Mouse (Mus musculus) liver, embryonic 13.5 days (tissue): ENCODE results near the gene Zfp59. TPM values are rescaled to one million over a fixed set of nuclear protein-coding genes. Genes with fewer than 3 reads are reported as not detected.
"Not testable (repeated sequence)": the region's sequence is repeated elsewhere in the genome, so short reads cannot be mapped to it uniquely, and the experiment has no call there.

Source experiments
- ATAC-seq: fragments of 200-750 bp; cut with Nextera tagmentation; 2 replicates; pipeline ENCODE4 v1.8.0; 2017; ENCODE audit warnings: low read depth, mild to moderate bottlenecking, moderate number of reproducible peaks, moderate library complexity
- DNase-seq: peaks from one replicate; pipeline ENCODE4 v3.0.0; 2022
- H3K27ac ChIP-seq: fragments of 300-500 bp; sonication (generic); 2 replicates; pipeline ENCODE4 v1.5.1; 2015; ENCODE audit warnings: moderate library complexity, mild to moderate bottlenecking, inconsistent platforms
- H3K27me3 ChIP-seq: fragments of 300-500 bp; sonication (generic); 2 replicates; pipeline ENCODE4 v1.6.1; 2015; ENCODE audit warnings: mild to moderate bottlenecking, inconsistent platforms
- H3K36me3 ChIP-seq: fragments of 300-500 bp; sonication (generic); 2 replicates; pipeline ENCODE4 v1.6.1; 2015; ENCODE audit warnings: mild to moderate bottlenecking, inconsistent platforms
- H3K4me1 ChIP-seq: fragments of 300-500 bp; sonication (generic); replicated peaks from 2 replicates; pipeline ENCODE4 v1.6.1; 2015; ENCODE audit warnings: inconsistent platforms
- H3K4me2 ChIP-seq: fragments of 300-500 bp; sonication (generic); 2 replicates; pipeline ENCODE4 v1.6.1; 2015; ENCODE audit warnings: inconsistent platforms, mild to moderate bottlenecking, moderate library complexity
- H3K4me3 ChIP-seq: fragments of 300-500 bp; sonication (generic); replicated peaks from 2 replicates; pipeline ENCODE4 v1.5.1; 2015; ENCODE audit warnings: mild to moderate bottlenecking, inconsistent platforms
- H3K9ac ChIP-seq: fragments of 300-500 bp; sonication (generic); 2 replicates; pipeline ENCODE4 v1.6.1; 2015; ENCODE audit warnings: mild to moderate bottlenecking, inconsistent platforms
- H3K9me3 ChIP-seq: fragments of 300-500 bp; sonication (generic); replicated peaks from 2 replicates; pipeline ENCODE4 v1.6.1; 2016; ENCODE audit warnings: inconsistent platforms
- WGBS: fragments of 180-500 bp; shearing (Covaris S2); methylation state at CpG from one replicate; pipeline ENCODE4 v1.1.7; 2015; ENCODE audit not compliant: insufficient replicate concordance; 5-methylcytosine and 5-hydroxymethylcytosine counted together
- polyA plus RNA-seq: library from polyadenylated mRNA; unstranded; fragments of >200 nt; fragmentation: Nextera tagmentation; extraction: Ambion mirVana; gene quantifications from 2 replicates; pipeline ENCODE4 v1.2.1, GENCODE M21; 2015

Zfp59 gene
- polyA plus RNA-seq, 1 experiment from 2014 or later, result 1.8 TPM

DNA sequence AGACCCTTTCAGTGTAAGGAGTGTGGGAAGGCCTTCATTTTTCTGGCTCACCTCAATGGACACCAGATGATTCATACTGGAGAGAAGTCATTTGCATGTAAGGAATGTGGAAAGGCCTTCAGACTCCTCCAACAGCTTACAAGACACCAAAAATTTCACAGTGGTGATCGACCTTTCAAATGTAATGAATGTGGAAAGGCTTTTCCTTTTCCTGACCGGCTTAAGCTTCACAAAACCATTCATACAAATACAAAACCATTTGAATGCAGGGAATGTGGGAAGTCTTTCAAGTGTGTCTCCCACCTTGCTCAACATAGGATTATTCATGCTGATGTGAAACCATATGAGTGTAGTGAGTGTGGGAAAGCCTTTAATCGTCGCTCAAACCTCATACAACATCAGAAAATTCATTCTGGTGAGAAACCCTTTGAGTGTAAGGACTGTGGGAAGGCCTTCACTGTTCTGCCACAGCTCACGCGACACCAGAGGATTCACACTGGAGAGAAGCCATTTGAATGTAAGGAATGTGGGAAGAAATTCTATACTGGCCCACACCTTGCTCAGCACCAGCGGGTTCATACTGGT lies 19.8 kb upstream of the Zfp59 start:
- Histone ChIP-seq H3K9ac (no peak overlapping the region), H3K27ac (no peak overlapping the region), H3K4me3 (no peak overlapping the region), H3K27me3 (no peaks in the 10 kb centered on the region), H3K4me2 (no peak overlapping the region), H3K9me3 (no peaks in the 10 kb centered on the region), H3K4me1 (no peaks in the 10 kb centered on the region), H3K36me3 (peaks cover 31% of the 10 kb centered on the region)
- no peak for DNase-seq
- no peak for ATAC-seq
- WGBS, result 88% methylated on average over 7 of the region's 7 CpGs

DNA sequence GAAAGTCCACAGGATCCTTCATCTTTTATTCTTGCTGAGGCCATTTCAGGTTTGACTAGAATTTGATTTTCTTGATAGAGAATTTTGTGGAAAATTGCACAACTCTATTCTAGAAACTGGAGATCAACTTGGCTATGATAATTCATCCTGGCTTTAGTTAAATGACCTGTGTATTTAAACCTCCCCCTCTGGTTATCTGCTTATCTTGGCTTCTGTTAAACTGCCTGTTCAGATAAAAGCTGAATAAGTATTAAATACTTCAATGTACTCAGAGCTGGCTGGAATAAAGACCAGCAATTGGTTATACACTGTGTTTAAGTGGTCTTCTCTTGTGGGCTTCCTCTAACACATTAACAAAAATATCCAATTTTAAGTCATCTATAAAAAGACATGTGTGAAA lies 15.8 kb upstream of the Zfp59 start:
- ATAC-seq (no peak), DNase-seq (no peak)
- Histone ChIP-seq H3K36me3 (peaks cover 18% of the 10 kb centered on the region), H3K4me2 (no peak overlapping the region), H3K9ac (no peak overlapping the region), H3K4me1 (no peaks in the 10 kb centered on the region), H3K4me3 (no peak overlapping the region), H3K27ac (no peak overlapping the region), H3K9me3 (peaks cover 4% of the 10 kb centered on the region; the same call in 1 of the 2 replicates), H3K27me3 (no peaks in the 10 kb centered on the region)

DNA sequence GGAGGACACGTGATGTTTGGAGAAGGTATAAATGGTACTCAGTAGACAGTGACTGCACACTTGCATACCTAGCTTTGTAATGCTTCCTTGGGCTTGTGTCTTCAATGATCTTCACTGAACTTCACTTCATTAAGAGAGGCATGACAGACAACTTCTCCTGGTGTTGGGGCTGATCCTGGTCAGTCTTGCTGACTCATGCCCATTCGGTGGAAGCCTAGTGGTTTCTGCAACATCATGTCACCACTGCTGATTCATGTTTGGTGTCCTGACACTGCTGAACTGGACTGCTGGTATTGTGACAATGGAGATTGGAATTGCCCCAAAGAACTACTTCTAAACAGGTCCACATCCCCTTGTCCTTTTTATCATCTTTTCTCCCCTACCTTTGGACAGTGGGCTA lies 4.3 kb upstream of the Zfp59 start:
- H3K36me3 ChIP-seq, result no peaks in the 10 kb centered on the region
- DNase-seq, result peak; percentile 34
- whole genome bisulfite sequencing, result 50% methylated on average over 2 of the region's 2 CpGs
- H3K4me3 ChIP-seq, result no peak overlapping the region
- no peaks in the 10 kb centered on the region for H3K9me3 ChIP-seq
- H3K27ac ChIP-seq, result no peak overlapping the region
- no peak overlapping the region for H3K9ac ChIP-seq
- ATAC-seq, result no peak
- no peak overlapping the region for H3K4me2 ChIP-seq
- peaks cover 4% of the 10 kb centered on the region for H3K4me1 ChIP-seq
- no peaks in the 10 kb centered on the region for H3K27me3 ChIP-seq

DNA sequence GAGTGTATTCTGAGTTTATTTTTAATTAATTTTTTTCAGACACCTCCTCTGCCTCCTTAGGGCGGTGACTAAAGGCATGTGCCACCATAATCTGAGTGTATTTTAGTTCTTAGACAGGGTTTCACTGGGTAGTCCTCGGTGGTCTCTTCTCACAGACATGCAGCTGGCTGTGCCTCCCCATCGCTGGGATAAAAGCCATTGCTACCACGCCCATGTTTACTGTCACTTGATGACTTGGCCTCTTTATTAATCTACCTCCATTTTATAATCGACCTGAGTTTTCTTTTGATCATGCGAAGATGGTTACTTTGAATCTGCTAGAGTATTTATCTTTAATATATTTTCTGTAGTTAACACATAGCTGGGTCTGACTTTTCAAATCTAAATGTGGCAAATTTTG lies 511 bp upstream of the Zfp59 start:
- no peak for DNase-seq
- H3K4me2 ChIP-seq, result peak overlapping the region; percentile 68
- H3K36me3 ChIP-seq, result no peaks in the 10 kb centered on the region
- peaks cover 13% of the 10 kb centered on the region for H3K4me1 ChIP-seq
- no peaks in the 10 kb centered on the region for H3K27me3 ChIP-seq
- H3K9ac ChIP-seq, result peak overlapping the region; percentile 63; the same call in 1 of the 2 replicates
- WGBS, result 20% methylated on average over 6 of the region's 6 CpGs
- peak overlapping the region; percentile 66 for H3K4me3 ChIP-seq
- peak; percentile 60; the same call in 1 of the 2 replicates for ATAC-seq
- H3K9me3 ChIP-seq, result no peaks in the 10 kb centered on the region
- H3K27ac ChIP-seq, result 0 out of 2 replicates have a peak overlapping the region, but pooled peaks have one; percentile 39

DNA sequence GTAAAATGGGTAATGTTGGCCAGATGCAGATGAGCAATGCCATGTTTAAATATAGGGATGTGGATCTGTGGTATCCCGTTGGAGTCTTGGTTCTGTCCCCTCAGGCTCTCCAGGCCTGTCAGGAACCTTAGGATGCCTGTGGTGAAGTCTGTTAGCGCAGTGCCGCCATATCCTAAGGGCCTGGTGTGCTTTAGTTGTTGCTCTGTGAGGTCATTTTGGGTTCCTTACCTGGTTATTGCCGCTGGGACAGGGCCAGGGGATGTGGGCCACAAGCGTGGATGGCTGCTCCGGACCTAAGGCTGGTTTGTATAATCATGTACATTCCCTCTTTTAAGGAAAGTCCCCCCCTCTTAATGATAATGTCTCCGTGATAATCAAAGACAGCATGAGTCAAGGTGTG lies 1.2 kb downstream of the Zfp59 start:
- Histone ChIP-seq H3K9ac (no peak overlapping the region), H3K4me2 (peak overlapping the region; percentile 68; the same call in 1 of the 2 replicates), H3K4me3 (no peak overlapping the region), H3K36me3 (peaks cover 4% of the 10 kb centered on the region), H3K4me1 (peaks cover 13% of the 10 kb centered on the region), H3K9me3 (no peaks in the 10 kb centered on the region), H3K27ac (no peak overlapping the region), H3K27me3 (no peaks in the 10 kb centered on the region)
- WGBS, result 81% methylated on average over 7 of the region's 7 CpGs
- DNase-seq, result no peak
- no peak for ATAC-seq

DNA sequence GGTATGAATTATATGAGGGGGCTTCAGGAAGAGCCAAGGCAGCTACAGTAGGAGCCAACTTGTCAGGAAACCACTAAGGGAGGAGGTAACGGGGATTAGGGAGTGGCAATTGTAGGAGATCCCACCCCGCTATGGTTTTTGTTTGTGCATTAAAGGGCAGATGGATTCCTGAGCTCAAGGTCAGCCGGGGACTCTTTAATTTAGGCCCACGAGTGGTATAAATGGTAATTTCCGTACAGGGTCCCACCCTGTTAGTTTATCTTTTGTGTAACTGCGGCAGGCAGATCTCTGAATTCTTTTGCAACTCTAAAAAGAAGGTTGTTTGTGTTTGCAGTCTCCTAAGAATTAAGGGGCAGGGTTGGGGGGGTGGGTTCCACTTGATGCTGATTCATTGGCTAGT lies 1.7 kb downstream of the Zfp59 start:
- Histone ChIP-seq H3K36me3 (peaks cover 9% of the 10 kb centered on the region), H3K27ac (no peak overlapping the region; the same call in 1 of the 2 replicates), H3K9ac (no peak overlapping the region), H3K4me2 (no peak overlapping the region), H3K4me3 (no peak overlapping the region), H3K9me3 (no peaks in the 10 kb centered on the region), H3K4me1 (peaks cover 13% of the 10 kb centered on the region), H3K27me3 (no peaks in the 10 kb centered on the region)
- 70% methylated on average over 6 of the region's 6 CpGs for WGBS
- DNase-seq (no peak), ATAC-seq (no peak)

DNA sequence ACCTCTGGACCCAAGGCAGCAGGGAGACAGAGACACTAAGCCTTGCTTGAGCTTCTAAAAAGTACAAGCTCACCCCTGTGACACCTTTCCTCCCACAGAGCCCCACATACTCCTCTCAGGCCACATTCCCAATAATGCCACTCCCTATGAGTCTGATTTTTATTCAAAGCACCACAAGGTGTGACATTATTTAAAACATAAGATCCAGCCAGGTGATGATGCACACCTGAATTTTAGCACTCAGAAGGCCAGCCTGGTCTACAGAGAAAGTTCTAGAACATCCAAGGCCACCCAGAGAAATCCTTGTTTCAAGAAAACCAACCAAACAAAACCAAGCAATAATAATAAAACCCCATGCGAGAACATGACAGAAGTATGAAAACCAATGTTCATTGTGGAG lies 18.8 kb downstream of the Zfp59 start, which contains the start of gene Zfp607a:
TSS of gene Zfp607a (plus strand) at position 301 of the 400 bp plus-strand sequence.
- no peak within 1 kb of the TSS for H3K9ac ChIP-seq
- DNase-seq (no peak), ATAC-seq (no peak)
- H3K9me3 ChIP-seq, result no peaks in the 10 kb centered on the region
- peaks cover 14% of the 10 kb centered on the region for H3K36me3 ChIP-seq
- H3K27me3 ChIP-seq, result no peaks in the 10 kb centered on the region
- WGBS, result 78% methylated on average over 1 of the region's 1 CpGs
- H3K4me1 ChIP-seq, result peaks cover 29% of the 10 kb centered on the region
- H3K27ac ChIP-seq, result no peak within 1 kb of the TSS
- no peak within 1 kb of the TSS for H3K4me2 ChIP-seq
- H3K4me3 ChIP-seq, result no peak within 1 kb of the TSS

DNA sequence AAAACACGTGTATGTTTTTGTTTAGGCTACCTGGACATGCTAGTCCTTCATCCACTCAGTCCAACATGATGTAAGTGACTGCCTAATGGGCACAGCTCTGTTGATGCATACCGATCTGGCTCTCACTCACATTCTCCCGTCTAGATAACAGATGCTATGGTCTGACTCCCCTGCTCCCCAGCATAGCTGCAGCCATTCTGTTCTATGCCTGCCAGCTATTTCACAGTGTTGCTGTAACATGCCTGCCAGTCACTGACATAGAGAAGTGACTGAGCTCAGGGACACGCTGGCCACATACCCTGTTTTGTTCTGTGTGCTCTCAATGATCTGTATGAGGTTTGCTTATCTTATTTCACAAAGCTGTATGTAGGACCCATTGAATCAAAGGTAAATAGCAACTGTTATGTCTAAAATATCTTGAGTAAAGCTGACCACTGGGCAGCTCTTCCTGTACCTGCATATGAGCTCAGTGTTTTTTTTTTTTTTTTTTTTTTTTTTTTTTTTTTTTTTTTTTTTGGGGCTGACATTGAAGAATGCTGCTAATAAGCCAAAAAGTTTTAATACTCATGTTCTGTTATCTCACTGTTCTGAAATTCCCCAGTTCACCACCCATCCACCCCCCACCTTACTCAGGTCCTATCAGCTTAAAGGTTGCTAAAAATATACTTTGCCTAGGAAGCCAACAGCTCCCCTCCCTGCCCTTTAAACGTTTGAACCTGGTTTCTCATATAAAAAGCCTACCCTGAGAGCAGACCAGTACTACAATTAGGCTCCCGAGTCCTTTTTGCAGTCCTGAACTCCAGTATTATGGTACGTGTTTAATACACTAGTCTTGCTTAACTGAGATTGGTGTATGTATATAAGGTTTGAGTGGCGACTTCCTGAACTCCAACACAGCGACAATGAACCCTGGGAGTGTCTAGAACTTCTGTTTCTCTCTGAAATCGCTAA lies 21.2 kb downstream of the Zfp59 start:
- Histone ChIP-seq H3K36me3 (peaks cover 9% of the 10 kb centered on the region), H3K9ac (peak overlapping the region; percentile 79), H3K4me3 (peak overlapping the region; percentile 71), H3K27me3 (no peaks in the 10 kb centered on the region), H3K9me3 (no peaks in the 10 kb centered on the region), H3K4me1 (peaks cover 29% of the 10 kb centered on the region), H3K4me2 (peak overlapping the region; percentile 82), H3K27ac (peak overlapping the region; percentile 83)
- ATAC-seq, result peak; percentile 52
- WGBS, result 15% methylated on average over 10 of the region's 10 CpGs
- DNase-seq, result peak; percentile 20

DNA sequence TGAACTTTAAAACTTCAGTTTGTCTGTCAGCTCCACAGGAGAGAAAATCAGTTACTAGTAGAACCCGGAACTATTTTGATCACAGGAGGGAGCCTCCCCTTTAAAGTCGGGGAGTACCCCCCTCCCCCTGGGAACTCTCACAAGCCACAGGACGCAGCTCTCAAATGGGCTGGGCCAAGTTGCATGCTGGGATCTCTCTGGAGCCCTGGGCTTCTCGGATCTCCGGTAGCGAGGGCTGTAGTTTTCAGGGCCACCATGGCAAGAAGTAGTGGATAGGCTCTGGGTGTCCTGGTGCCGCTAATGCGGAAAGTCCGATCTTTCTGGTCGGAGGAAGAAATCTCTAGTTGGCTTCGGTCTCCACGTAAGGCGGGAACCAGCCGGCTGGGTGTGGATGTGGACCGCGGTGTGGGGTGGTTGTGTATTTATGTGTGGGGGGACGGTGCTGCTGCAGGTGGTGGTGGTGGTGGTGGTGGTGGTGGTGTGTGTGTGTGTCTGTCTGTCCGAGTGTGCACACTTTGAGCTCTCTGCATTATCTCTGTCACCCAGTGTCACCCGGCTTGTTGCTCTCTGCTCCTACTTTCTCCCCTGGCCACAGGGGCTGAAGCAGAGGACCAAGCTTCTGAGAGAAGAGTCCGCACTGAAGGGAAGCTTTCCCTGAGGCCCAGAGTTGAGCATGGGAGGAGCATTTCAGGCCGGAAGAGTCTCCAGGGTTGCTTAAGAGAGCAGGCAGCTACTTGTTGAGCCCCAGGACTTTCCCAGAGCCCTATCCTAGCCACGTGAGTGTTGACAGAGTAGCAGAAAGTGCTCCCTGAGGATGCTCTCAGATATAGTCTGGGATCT lies 22.2 kb downstream of the Zfp59 start:
- DNase-seq (peak; percentile 64), ATAC-seq (peak; percentile 87)
- Histone ChIP-seq H3K9me3 (no peaks in the 10 kb centered on the region), H3K27ac (peak overlapping the region; percentile 83), H3K36me3 (peaks cover 15% of the 10 kb centered on the region), H3K4me1 (peaks cover 29% of the 10 kb centered on the region), H3K27me3 (no peaks in the 10 kb centered on the region), H3K4me2 (peak overlapping the region; percentile 82), H3K9ac (peak overlapping the region; percentile 79), H3K4me3 (peak overlapping the region; percentile 71)
- under 1% methylated on average over 22 of the region's 22 CpGs for WGBS

DNA sequence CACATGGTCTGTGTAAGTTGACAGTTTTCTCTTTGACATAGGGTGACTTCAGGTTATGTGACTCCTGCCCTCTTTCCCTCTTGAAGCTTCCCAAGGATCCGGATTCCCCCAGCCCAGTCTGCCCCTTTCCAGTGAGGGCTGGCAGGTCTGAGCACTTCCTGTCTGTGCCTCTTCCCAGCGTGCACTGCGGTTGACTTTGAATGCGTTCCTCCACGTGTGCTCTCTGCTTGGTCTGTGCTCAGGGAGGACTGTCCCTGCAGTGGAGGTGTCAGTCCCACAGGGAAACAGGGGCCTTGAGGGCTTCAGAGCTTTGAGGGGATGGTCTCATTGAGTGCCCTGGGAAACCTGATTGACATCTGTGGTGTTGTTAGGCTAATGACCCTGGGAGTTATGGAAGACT lies 24.2 kb downstream of the Zfp59 start:
- 77% methylated on average over 5 of the region's 5 CpGs for WGBS

DNA sequence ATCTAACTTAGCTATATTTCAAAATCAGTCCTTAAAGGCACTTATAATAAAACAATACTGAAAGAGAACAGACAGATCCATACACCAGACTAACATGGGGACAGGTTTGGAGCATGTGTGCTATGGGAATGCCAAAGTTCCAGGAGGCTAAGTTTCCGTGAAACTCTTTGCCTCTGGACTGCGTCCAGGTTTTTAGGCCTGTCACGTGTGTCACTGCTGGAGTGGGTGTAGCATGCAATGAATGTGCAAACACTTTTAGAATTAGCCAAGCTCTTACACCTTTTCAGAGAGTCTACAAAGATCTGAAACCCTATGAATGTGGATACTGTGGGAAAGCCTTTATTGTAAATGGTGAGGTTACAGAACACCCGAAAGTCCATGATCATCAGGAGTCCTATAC lies 43.3 kb downstream of the Zfp59 start:
- no peak overlapping the region for H3K4me3 ChIP-seq
- no peaks in the 10 kb centered on the region for H3K27me3 ChIP-seq
- no peaks in the 10 kb centered on the region for H3K4me1 ChIP-seq
- peaks cover 67% of the 10 kb centered on the region for H3K36me3 ChIP-seq
- no peak overlapping the region for H3K4me2 ChIP-seq
- ATAC-seq (no peak), DNase-seq (no peak)
- no peak overlapping the region for H3K27ac ChIP-seq
- H3K9ac ChIP-seq, result no peak overlapping the region
- peaks cover 15% of the 10 kb centered on the region; the same call in 1 of the 2 replicates for H3K9me3 ChIP-seq
- 81% methylated on average over 4 of the region's 4 CpGs for WGBS

More for the DNA sequence above, 24.2 kb downstream of the Zfp59 start:
- H3K4me3 ChIP-seq, H3K4me2 ChIP-seq, H3K9ac ChIP-seq, H3K27me3 ChIP-seq, ATAC-seq, H3K27ac ChIP-seq, DNase-seq, H3K9me3 ChIP-seq: not testable (repeated sequence)
- peaks cover 28% of the 10 kb centered on the region for H3K36me3 ChIP-seq
- H3K4me1 ChIP-seq, result peaks cover 29% of the 10 kb centered on the region
